Mouse (Mus musculus) T-helper 17 cell (primary cell): Measurements from ENCODE around the gene Pigt.

Experiments
- in situ Hi-C, 2 experiments: fragments of 300-600 bp; cut with MboI, MseI; formaldehyde crosslinking; loops; 1 replicate in 1 of 2; 2 replicates in 1 of 2; pipeline ENCODE4 v1.15.1; 2025; ENCODE audit warnings: high pct_unique_total_duplicates in 2 of 2

The Pigt gene

DNA sequence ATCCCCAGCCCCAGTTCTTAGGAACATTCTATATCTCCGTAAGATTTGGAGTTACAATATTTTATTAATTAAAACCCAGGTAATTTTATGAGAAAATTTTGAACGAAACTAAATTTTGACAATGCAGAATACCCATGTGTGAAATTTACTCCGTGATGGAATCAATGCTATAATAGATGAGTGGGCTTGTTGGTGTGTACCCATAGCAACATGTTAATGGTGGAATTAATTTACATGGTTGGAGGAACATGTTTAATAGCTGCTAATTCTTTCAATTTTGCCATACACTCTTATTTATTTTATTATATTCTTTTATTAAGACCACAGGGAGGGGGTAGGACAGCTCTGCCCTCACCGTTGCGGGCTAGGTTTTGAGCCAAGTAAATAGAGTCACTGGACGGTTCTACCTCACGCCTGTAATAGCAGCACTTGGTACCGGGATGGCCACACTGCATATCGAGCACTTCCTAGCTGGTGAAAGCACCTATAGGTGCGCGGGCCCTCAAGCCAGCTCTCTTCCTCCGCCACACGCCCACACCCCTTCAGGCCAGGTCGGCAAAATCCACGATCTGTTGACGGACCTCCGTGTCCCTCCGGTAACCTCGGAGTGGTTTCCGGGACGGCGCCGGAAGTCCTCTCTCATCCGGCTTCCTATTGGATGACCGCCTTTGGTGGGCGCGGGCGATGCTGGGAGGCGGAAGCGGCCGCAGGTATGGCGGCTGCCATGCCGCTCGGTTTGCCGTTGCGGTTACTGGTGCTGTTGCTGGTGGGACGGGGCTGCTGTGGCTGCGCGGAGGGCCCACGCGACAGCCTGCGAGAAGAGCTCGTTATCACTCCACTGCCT lies at the start of gene Pigt:
Gene Pigt, plus strand, starts transcription at position 674 of the 844 bp plus-strand sequence.
- in situ Hi-C loops: no loop called here

DNA sequence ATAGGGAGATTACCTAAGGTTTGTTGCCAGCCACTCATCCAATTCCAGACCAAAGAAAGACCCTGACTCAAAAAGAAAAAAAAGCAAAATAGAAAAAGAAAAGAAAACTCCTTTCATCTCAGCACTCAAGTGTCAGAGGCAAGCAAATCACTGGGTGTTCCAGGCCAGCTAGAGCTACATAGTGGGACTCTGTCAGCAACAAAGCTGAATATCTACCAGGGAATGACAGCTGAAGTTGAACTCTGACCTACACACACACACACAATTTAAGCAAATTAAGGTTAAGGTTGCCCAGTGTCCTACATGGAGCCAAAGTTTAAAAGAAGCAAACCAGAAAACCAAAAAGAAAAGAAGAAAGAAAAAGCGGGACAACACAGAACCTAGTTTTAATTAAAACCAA lies 49.2 kb upstream of the Pigt start:
- in situ Hi-C loops: no loop called here

DNA sequence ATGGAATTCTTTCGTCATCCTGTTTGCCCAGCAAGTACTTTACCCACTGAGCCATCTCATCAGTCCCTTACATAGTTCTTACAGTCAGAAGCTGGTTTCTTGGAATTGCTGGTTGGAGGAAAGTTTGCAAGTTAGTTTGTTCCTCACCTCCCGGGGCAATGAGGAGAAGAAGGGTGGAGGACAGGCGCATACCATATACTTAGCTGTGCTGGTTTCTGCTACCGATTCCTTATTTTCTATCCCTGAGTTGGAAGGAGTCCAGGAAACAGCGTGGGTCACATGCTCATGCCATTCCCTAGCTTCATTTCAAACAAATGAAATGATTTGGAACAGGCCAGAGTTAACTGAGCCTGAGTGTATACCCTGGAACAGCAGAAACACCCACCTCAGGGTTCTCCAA lies 48.4 kb upstream of the Pigt start:
- in situ Hi-C loops: no loop called here

DNA sequence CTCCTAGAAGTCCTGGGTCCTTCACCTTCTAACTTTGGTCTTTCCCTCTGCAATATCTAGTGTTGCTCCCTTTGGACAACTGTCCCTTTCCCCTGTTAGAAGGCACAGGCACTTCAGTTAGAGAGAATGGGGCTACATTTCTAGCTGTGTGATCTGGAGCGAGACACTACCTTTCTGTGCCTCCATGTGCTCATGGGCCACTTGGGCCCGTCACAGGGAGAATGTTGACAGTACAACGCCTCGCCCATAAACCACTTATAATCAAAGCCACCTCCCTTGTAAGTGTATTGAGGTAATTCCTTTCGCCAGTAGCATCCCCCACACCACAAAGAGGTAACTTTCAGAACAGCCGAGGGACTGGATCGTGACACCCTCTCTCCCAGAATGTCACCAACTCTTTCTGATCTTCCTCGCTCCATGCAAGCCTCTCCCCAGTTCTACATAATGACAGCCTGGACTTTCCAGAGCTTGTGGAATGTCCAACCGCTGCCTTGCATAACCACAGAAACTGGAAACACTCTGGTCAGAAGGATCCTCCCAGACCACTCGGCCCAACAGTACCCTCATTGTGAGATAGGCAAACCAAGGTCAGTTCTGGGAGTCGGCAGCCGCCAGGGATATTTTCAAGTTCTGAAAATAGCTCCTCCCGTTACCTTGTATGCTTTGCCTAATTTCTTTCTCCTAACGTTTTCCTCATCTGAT lies 47.8 kb upstream of the Pigt start:
- in situ Hi-C loops: no loop called here

DNA sequence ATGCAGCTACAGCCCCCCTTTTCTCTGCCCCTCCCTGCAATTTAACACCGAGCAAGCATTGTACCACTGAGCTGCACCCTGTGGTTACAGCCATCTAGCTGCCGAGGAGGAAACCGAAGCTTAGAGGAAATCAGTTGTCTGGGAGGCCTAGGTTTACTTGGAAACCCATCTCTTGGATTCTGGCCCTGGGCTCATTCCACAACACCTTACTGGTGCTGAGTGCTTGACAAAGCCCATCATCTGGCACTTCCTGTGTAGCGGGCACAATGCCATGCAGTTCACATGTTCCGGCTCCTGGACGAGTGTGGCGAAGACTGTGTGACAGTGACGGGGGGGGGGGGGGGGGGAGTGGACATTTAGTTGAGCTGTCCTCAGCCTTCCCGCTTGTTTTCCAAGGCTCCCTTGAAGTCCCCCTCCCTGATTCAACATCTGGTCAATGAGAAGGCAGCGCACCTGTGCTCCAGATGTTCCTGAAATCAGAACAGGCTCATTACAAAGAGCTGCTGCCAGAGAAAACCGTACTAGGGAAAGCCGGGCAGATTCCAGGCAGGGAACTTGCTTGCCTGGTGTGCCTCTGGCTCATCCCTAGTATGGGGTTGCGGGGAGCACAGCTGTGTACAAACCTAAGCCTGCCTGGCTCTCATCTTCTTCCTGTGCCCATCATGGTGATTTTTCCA lies 45.2 kb upstream of the Pigt start:
- in situ Hi-C loops: no loop called here

DNA sequence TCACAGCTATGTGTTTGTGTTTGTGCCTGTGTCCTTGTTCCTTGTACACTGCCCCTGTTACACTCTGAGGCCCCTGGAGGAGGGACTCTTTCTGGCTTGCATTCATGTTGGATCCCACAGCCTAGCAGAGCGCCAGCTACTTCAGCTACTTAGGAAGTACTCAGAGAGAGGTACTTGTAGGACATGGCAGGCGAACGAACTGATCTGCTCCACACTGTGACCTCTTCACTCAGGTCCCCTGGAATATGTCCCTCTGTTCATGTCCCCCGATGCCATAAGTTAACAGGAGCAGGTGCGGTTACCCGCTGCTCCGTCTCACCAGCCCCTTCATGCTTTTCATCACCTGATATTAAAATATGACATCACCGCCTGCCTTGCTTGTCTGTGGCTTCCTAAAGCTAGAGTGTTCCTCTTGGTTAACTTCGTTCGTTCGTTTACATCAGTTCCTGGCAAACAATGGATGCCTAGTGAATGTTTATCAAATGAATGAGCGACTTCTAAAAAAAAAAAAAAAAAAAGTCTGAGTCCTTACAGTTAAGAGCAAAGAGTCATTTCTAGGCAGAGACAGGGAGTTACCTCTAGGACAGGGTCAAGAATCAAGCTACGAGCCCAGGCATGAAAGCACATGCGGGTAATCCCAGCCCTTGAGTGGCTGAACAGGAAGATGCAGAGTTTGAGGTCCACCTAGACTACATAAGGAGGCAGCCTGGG lies 44.1 kb upstream of the Pigt start:
- in situ Hi-C loops: no loop called here

DNA sequence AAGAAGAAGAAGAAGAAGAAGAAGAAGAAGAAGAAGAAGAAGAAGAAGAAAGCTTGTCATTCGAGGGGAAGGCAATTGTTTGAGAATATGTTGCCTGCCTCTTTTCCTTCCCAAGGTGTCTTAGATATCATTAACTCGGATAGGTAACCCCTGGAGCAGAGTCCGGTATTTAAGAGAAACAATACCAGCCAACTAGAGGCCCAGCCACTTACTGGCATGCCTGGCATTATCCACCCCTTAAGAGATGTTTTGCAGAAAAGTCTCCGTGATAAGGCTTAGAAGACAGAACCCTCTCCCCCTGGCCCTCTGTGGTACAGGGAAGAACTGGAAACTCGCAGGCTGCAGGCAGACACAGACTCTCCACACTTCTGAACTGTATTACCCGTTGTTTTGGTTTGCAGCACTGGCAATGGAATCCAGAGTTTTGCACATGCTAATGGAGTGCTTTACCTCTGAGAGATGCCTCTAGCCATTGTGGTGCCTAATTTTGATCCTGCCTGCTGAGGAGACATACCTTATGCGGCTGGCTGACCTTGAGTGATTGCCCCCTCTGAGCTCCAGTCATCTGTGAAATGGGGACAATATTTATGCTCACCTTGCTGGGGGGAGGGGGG lies 43.3 kb upstream of the Pigt start:
- in situ Hi-C loops: no loop called here

DNA sequence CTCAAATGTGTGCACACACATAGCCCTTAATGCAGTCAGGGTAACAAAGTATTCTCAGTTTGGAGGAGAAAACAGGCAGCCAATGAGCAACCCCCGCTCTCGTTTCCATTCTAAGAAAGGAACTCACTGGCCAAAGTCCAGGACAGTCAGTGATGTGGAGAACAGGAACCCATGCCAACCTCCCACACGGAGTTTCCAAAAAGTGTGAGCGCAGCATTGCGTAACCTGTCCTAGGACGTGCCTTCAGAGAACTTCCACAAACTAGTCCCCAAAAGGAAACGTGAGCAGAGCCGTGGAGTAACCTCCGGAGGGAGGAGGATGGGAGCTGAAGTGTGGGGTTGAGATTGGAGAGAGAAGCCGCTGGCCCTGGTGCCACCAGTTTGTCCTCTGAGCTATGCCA lies 42.5 kb upstream of the Pigt start:
- in situ Hi-C loops: loop anchor here (5.0 kb wide), 2 partner anchors 62 to 72 kb away; no protein-coding TSS in a partner anchor

DNA sequence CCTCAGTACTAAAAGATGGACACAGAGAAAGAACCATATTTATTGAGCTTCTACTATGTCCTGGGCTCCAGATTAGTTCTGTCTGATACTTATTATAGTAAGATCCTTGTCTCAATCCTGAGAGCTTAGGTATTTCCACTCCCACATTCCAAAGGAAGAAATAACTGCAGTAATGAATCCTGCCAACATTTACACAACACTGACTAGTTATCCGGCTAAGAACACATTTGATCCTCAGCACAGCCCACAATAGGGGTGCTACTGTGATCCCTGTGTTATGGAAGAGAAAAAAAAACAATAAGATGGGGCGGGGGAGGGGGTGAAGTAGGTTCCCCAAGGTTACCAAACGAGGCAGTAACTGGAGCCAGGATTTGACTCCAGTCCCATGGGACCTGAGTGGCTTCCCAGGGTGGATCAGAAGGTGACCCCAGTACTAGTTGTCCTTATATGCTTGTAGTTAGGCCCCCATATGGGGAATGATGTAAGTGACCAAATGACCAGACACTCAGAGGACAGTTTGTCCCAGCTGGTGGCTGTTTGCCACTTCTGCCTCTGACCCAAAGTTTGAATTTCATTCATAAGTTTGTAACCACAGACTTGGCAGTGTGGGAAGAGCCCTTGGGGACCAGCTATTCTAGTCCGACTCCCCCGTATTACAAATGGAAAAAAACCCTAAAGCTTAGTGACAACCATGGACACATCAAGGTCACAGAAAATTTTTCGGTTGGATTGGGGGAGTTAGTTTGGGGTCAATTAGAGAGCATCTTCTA lies 41.7 kb upstream of the Pigt start:
- in situ Hi-C loops: loop anchor here (5.0 kb wide), 2 partner anchors 62 to 72 kb away; no protein-coding TSS in a partner anchor

DNA sequence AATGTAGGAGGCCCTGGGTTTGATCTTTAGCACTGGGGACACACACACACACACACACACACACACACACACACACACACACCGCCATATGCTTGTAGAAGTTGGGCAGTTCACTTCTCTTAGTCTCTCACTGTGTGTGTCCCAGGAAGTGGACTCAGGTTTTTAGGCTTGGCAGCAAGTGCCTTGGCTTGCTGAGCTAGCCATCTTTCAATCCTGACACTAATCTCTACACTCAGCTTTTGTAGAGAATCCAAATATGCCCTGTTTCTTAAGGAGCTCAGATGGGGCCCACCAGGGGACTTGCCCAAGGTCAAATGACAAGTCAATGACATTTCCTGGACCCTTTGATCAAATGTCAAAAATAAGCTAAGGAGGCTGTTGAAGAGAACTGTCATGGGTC lies 40.9 kb upstream of the Pigt start:
- in situ Hi-C loops: loop anchor here (5.0 kb wide), 2 partner anchors 61 to 71 kb away; no protein-coding TSS in a partner anchor

DNA sequence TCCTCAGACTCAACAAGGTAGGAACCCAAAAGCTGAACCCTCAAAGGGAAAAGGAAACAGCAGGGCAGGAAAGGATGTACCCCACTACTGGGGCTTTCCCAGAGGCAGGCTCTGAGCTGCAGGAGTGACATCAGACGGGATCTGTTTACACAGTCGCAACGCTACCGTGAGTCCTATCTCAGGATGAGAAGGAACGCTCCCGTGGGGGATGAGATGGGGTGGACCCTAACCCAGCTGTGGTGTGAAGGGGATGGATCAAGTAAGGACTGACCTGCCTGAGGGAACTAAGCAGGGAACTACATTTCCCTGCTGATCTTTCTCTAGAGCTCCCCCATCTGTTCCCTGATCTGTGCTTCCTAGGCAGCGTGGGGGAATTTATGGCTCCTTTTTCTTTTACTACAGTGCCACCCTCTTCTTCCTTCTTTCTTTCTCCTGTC lies 40.4 kb upstream of the Pigt start, which contains the start of gene Sys1:
Gene Sys1, plus strand, starts transcription at position 101 of the 437 bp plus-strand sequence.
- in situ Hi-C loops: loop anchor here (5.0 kb wide), 2 partner anchors 60 to 70 kb away; no protein-coding TSS in a partner anchor

DNA sequence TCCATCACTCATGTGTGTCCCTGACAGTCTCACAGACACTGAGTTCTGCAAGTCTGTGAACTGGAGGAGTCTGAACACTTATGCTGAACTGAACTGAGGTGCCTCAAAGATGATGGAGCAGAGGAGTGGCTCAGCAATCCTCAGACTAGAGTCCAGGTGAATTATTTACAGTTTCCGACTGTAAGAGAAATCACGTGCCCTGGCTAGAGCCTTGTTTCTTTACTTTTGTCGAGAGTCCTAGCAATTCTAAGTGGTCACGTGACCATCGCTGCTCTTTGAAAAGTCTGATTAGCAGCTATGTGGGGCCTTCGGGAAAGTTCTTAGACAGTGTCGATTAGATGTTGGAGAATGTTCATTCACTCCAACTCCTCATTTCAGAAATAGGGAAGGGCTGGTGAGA lies 39.4 kb upstream of the Pigt start:
- in situ Hi-C loops: loop anchor here (5.0 kb wide), 2 partner anchors 59 to 69 kb away; no protein-coding TSS in a partner anchor

DNA sequence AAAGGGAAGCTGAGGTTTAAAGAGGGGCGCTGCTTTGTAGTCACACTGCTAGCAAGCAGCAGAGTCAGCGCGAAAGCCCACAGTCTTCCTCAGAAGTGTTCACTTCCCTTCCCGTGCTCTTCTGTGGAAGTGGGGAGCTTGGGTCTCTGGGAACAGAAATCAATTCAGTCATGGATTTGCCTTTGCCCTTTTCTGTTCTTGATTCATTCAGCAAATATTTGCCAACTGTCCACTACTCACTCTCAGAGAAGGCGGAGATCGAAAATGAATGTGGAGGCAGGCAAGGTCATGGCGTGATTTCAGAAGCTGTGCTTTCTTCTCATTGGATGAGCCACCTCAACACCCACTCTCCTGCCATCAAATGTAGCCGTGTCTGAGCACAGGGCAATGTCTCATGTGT lies 38.8 kb upstream of the Pigt start:
- in situ Hi-C loops: loop anchor here (5.0 kb wide), 2 partner anchors 59 to 69 kb away; no protein-coding TSS in a partner anchor

DNA sequence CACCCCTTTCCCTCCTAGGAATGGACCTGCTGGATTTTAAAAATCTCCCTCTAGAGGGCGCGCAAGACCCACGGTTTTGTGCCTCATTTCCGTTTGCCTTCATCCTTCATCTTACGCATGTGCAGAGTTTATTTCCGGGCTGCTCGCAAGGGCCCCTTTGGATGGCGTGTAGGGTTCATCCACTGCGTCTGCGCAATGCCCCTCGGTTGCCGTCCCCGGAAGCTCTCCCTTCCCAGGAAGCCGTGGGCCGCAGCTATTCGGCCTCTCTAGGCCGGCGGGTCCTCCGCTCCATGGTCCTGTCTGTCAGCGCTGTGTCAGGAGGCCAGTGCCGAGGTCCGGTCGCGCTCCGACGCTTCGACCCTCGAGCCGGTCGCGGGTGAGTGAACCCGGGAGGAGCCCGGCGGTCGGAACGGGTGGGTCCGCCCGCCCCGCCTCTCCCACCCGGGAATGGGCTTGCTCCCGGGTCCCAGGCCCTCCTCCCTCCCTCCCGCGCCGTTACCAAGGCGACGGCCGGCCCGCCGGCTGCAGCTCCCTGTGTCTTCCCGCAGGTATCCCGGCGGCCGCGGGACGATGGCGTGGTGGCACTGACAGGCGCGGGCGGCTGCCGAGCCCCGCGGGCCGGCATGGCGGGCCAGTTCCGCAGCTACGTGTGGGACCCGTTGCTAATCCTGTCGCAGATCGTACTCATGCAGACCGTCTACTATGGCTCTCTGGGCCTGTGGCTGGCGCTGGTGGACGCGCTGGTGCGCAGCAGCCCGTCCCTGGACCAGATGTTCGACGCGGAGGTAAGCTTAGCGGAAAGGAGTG lies 36.4 kb upstream of the Pigt start, which contains the start of gene Gm20458:
Gene Gm20458, plus strand, starts transcription at position 223 of the 807 bp plus-strand sequence.
- in situ Hi-C loops: no loop called here

DNA sequence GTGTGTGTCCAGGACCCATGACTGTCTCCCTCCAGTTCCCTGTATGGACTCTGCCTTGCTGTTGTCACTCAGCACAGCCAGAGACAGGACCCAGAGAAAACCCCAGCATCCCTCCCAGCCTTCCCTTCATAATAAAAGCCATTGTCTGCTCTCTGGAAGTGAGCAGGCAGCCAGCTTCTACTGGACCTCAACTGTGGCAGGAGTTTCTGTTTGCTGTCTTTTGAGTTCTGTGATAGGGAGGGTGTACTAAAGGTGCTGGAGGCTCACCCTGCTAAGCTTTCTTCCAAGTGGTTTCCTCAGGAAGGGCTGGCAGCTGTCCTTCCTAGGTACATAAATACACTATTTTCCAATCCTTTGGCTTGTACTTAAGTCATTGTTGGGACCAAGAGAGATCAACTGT lies 32.2 kb upstream of the Pigt start:
- in situ Hi-C loops: no loop called here

DNA sequence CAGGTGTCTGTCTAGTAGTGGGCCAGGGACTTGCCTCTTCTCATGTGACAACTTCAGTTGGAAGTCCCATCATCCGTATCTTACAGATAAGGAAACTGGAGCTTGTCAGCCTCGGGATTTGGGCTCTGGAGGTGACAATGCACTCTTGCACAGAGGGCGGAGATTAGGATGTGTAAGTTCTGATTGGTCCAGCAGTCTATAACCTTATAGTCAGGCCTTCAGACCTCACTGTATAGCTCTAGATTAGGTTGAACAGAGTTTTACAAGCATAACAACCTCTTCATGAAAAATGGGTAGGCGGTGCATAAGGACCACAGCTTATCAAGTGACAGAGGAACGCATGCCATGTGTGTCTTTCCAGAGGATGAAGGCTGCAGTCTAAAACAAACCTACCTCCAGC lies 30.5 kb upstream of the Pigt start:
- in situ Hi-C loops: no loop called here

DNA sequence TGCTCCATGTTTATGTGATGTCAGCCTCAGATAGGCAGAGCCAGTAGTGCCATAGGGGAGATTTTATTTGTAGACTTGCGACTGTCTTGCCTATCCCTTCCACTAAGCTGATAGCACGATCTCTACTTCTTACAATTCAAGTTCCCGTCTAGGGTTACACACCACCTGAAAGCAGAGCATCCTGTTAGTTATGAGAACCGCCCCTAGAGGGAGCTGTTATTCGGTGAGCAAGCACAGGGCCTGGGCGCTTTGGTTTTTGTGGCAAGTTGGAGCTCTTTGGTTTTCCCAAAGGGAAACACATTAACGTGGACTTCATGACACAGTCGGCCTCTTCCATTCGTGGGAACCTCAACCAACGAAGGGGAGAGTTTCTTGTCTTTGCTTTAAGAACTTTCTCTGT lies 27.1 kb upstream of the Pigt start:
- in situ Hi-C loops: no loop called here

DNA sequence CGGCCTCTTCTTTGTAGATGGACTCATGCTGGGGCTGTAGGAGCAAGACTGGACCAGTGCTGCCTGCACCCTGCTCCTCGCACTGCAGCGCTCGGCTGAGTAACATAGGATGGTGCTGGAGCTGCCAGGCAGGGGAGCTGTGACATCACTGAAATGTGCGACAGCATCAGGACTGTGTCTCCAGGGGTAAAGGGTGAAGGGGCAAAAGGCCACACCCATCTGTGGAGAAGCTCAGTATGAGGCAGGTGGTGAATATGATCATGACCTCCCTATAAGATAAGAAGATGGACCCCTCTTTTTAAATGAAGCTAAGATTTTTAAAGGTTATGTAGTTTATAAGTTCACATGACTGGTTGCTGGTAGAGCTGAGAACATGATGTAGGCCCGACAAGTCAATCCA lies 23.7 kb upstream of the Pigt start, which contains the start of gene Trp53tg5:
Gene Trp53tg5, minus strand, starts transcription at position 101 of the 400 bp plus-strand sequence.
- in situ Hi-C loops: no loop called here

DNA sequence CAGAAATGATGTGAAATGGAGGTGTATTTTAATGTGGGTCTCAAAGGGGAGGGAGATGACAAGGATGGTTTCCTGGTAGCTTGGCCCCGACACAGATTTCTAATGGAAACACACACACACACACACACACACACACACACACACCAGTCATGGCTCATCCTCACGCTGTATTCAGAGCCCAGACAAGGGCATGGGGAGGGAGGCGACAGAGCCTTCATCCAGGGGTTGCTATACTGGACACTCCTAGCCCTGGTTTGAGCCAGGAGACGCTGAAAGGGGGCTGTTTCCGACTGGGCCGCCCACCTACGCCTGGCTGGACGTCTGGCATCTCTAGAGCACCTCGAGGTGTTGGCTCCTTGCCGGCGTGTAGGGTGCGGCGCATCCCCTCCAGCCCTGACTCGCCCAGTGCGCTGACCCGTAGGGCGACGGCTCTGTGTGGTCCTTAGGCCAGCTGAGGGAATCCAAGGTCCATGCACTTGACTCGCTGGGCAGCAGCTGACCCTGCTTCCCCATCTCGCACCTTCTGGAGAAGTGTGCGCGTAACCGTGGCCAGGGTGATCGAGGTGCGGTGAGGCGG lies 11.6 kb upstream of the Pigt start, which contains the start of gene Dbndd2:
Gene Dbndd2, plus strand, starts transcription at position 426 of the 577 bp plus-strand sequence.
- in situ Hi-C loops: no loop called here
